Comparison of ENCODE assay signal across 9 mouse cellular contexts in genomic region chr11:67458171-67458570, GRCm38 (mm10). TPM values are rescaled to one million over a fixed set of nuclear protein-coding genes. Genes with fewer than 3 reads are reported as not detected.
DNase-seq lines count a peak whose midpoint lies in the region; ATAC-seq and TF ChIP-seq lines count a peak whose summit lies in the region.
"Had no signal": no experiment of that assay in that cellular context is flagged by ENCODE, and none has a peak within 500 bp of the region (broad histone marks: within the 10 kb centered on the region; RNA-seq: fewer than 3 reads in every experiment).

No protein-coding gene starts in this region.

- no peaks in the 10 kb centered on the region for H3K4me1 ChIP-seq in kidney, adult 2 months (ENCODE audit: control insufficient read depth, insufficient read depth, low read length)
- peaks cover 12% of the 10 kb centered on the region for H3K4me1 ChIP-seq in midbrain, embryonic 15.5 days
- H3K4me1 ChIP-seq in midbrain, embryonic 11.5 days (ENCODE audit: control insufficient read depth, insufficient read depth, low read length) = no peaks in the 10 kb centered on the region; the same call in 1 of the 2 replicates
- H3K4me1 ChIP-seq in stomach, postnatal 0 days (replicated peaks; ENCODE audit: control insufficient read depth, insufficient read depth) = no peaks in the 10 kb centered on the region; the same call in 1 of the 2 replicates

- no peak for ATAC-seq in midbrain, embryonic 15.5 days (replicated peaks)
- no peak for ATAC-seq in midbrain, embryonic 11.5 days (ENCODE audit: low FRiP score)
- no peak for ATAC-seq in stomach, postnatal 0 days (ENCODE audit: low FRiP score, low TSS enrichment)

- no peak overlapping the region for H3K27ac ChIP-seq in kidney, adult 2 months (ENCODE audit: insufficient read depth, low read depth, low read length)
- no peak overlapping the region for H3K27ac ChIP-seq in midbrain, embryonic 15.5 days
- no peak overlapping the region for H3K27ac ChIP-seq in midbrain, embryonic 11.5 days (ENCODE audit: low read depth, low read length)
- no peak overlapping the region for H3K27ac ChIP-seq in stomach, postnatal 0 days (replicated peaks)

- TF ChIP-seq CTCF in kidney, adult 2 months (conservative IDR thresholded peaks at IDR 0.05; ENCODE audit: insufficient read depth, insufficient read length, low read depth, low read length) = 0 out of 2 replicates have a peak, but pooled peaks have one; percentile 17
- peak; percentile 78 for TF ChIP-seq CTCF in stomach, postnatal 0 days (IDR thresholded peaks at IDR 0.05; ENCODE audit: low read depth)

- WGBS in kidney, adult 2 months = 51% methylated on average over 2 of the region's 2 CpGs
- WGBS in midbrain, embryonic 15.5 days = 36% methylated on average over 2 of the region's 2 CpGs
- 40% methylated on average over 2 of the region's 2 CpGs for WGBS in midbrain, embryonic 11.5 days
- WGBS in stomach, postnatal 0 days = 37% methylated on average over 2 of the region's 2 CpGs

- TF ChIP-seq EP300 in stomach, postnatal 0 days (optimal IDR thresholded peaks at IDR 0.05) = no peak

- no peak for TF ChIP-seq POLR2A in kidney, adult 2 months (IDR thresholded peaks at IDR 0.05; ENCODE audit: low read depth, low read length)

- H3K4me3 ChIP-seq in kidney, adult 2 months (ENCODE audit: insufficient read depth, low read depth, low read length) = no peak overlapping the region
- no peak overlapping the region for H3K4me3 ChIP-seq in midbrain, embryonic 15.5 days
- H3K4me3 ChIP-seq in midbrain, embryonic 11.5 days (ENCODE audit: low read depth, low read length) = no peak overlapping the region
- no peak overlapping the region for H3K4me3 ChIP-seq in stomach, postnatal 0 days (ENCODE audit: low read depth, low read length)
- H3K4me3 ChIP-seq: erythroblast, embryonic 14.5 days had no signal

- H3K36me3 ChIP-seq in kidney, adult 2 months (ENCODE audit: control insufficient read depth, insufficient read depth, low read length) = no peaks in the 10 kb centered on the region
- H3K36me3 ChIP-seq in midbrain, embryonic 15.5 days (replicated peaks) = no peaks in the 10 kb centered on the region
- no peaks in the 10 kb centered on the region for H3K36me3 ChIP-seq in midbrain, embryonic 11.5 days (ENCODE audit: control insufficient read depth, insufficient read depth, low read length)
- H3K36me3 ChIP-seq in stomach, postnatal 0 days (ENCODE audit: control insufficient read depth, insufficient read depth, low read length) = no peaks in the 10 kb centered on the region

- no peaks in the 10 kb centered on the region; the same call in 1 of the 2 replicates for H3K27me3 ChIP-seq in kidney, adult 2 months (replicated peaks; ENCODE audit: control insufficient read depth, insufficient read depth, low read length)
- peaks cover 7% of the 10 kb centered on the region; the same call in 1 of the 2 replicates for H3K27me3 ChIP-seq in midbrain, embryonic 15.5 days (replicated peaks)
- H3K27me3 ChIP-seq in midbrain, embryonic 11.5 days (ENCODE audit: control insufficient read depth, insufficient read depth, low read length) = peaks cover 13% of the 10 kb centered on the region; the same call in 1 of the 2 replicates
- H3K27me3 ChIP-seq in stomach, postnatal 0 days (ENCODE audit: control insufficient read depth, insufficient read depth, low read length) = no peaks in the 10 kb centered on the region

- no peak overlapping the region for H3K9ac ChIP-seq in midbrain, embryonic 15.5 days
- no peak overlapping the region for H3K9ac ChIP-seq in midbrain, embryonic 11.5 days (ENCODE audit: low read length)
- no peak overlapping the region for H3K9ac ChIP-seq in stomach, postnatal 0 days (ENCODE audit: low read length)

- H3K4me2 ChIP-seq in midbrain, embryonic 15.5 days = 0 out of 2 replicates have a peak overlapping the region, but pooled peaks have one; percentile 12
- H3K4me2 ChIP-seq in midbrain, embryonic 11.5 days = no peak overlapping the region
- H3K4me2 ChIP-seq in stomach, postnatal 0 days (replicated peaks; ENCODE audit: low read depth) = no peak overlapping the region

- H3K9me3 ChIP-seq in midbrain, embryonic 15.5 days = no peaks in the 10 kb centered on the region
- no peaks in the 10 kb centered on the region for H3K9me3 ChIP-seq in midbrain, embryonic 11.5 days (ENCODE audit: control insufficient read depth, low read length)
- H3K9me3 ChIP-seq in stomach, postnatal 0 days (ENCODE audit: control insufficient read depth, low read length) = no peaks in the 10 kb centered on the region

- DNase-seq in embryo, embryonic 10 days (ENCODE audit: low spot score) = peak; percentile 65
- no peak for DNase-seq in embryo, embryonic 9.5 days (ENCODE audit: extremely low spot score)
- DNase-seq in kidney, adult 2 months = peak; percentile 60
- DNase-seq in kidney, postnatal 10 days = no peak
- DNase-seq in midbrain, embryonic 11.5 days (ENCODE audit: low spot score, missing footprints) = no peak
- no peak for DNase-seq in stomach, postnatal 0 days (ENCODE audit: low spot score)
- DNase-seq in urinary bladder, adult 18-20 months (ENCODE audit: low spot score in 2 of 2) = no peak

RNA-seq across cellular contexts. Expression of gene Gas7, which starts 2.9 kb away (rescaled TPM):
- 3.6 and 3.8 TPM in 2 replicates for polyA plus RNA-seq in kidney, adult 2 months (2012; rRNA removed)
- polyA plus RNA-seq in midbrain, embryonic 15.5 days (2015; fragmentation: Nextera tagmentation; extraction: Ambion mirVana) = 36.1 and 37.6 TPM in 2 replicates
- polyA plus RNA-seq in midbrain, embryonic 11.5 days (2014; fragmentation: Nextera tagmentation; extraction: Ambion mirVana) = 2.3 and 2.8 TPM in 2 replicates
- polyA plus RNA-seq in stomach, postnatal 0 days (2015; fragmentation: Nextera tagmentation; extraction: Ambion mirVana) = 18.3 and 19.1 TPM in 2 replicates

Comparison
In these comparisons a context has a peak if more than half of its experiments do, and no peak if none do; other contexts are left out.
1. DNase-seq: peak in embryo, embryonic 10 days (single experiment) and kidney, adult 2 months (single experiment); none in embryo, embryonic 9.5 days (single experiment), kidney, postnatal 10 days (single experiment), midbrain, embryonic 11.5 days (single experiment), stomach, postnatal 0 days (single experiment) and urinary bladder, adult 18-20 months (0 of 2).